Mouse (Mus musculus) spleen, postnatal 10 days (tissue): ENCODE results near the gene Leng8.
A peak's percentile ranks its signal among the peaks of the same experiment; 100 is the strongest.

ENCODE experiments used
- DNase-seq, 2 experiments: peaks; one replicate each; pipeline ENCODE4 v3.0.0; 2021 to 2022; ENCODE audit warnings: low spot score in 2 of 2

The Leng8 gene

DNA sequence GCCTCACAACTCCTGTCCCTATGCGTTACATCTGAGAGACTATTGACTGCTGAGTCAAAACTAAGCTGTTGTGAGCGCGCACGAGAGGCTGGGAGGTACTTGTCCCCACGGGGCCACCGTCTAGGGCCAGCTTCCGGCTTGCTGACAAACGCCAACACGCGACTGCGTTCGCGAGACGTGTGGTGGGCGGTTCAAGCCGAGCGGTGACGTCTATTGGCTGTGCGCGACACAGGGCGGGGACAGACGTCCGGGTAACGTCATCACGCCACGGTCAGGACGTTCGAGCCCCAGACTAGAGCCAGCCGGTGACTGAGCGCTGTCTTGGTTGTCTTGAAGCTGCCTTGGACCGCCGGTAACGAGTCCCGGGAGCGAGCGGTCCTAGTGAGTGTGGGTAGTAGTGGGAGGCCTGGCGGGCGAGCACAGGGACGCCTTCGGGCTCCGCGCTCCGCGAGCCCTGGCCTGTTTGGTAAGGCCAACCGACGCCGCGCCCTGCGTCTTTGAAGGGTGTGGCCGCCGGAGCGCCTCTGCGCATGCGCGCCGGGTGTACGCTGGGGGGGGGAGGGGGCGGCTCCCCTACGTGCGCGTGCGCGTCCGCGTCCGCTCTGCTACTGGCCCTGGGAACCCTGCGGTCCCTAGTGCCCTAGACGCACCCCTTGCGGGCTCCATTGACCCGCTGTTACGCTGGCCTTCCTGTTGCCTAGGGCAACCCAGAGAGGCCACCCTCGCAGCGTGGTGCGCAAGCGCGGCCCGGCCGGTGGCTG lies at the start of gene Leng8:
Gene Leng8, plus strand, starts transcription at position 269 of the 761 bp plus-strand sequence.
- DNase-seq: peak; percentile 98 to 99

DNA sequence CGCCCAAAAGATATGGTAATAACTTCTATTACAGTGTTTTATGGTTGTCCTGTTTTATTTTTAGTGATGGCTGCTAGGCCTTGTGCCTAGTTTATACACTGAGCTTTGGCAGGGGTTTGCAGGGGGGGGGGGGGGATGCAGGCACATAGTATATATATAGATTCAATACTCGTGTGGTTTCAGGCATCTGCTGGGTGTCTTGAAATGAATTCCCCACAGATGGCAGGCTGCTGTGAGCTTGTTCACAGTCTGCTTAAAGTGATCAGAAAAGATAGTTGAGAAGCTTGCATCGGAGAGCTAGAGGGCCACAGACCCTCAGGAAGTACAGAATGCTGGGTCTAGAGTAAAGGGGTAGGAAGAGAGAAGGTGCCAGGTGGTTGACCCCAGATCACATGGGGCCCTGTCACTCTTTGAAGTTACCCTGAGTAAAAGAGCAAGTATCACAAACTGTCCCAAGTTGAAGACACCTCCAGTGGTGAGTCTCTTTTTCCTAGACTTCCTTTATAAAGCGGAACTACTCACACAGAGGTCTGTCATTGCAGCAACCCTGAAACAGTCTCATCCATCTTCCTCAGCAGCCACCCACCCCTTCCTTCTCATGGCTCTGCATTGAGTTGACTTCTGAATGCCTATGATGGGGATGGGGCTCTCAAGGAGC lies 49.5 kb upstream of the Leng8 start:
- DNase-seq: peak in 1 of 2 experiments; percentile 25

DNA sequence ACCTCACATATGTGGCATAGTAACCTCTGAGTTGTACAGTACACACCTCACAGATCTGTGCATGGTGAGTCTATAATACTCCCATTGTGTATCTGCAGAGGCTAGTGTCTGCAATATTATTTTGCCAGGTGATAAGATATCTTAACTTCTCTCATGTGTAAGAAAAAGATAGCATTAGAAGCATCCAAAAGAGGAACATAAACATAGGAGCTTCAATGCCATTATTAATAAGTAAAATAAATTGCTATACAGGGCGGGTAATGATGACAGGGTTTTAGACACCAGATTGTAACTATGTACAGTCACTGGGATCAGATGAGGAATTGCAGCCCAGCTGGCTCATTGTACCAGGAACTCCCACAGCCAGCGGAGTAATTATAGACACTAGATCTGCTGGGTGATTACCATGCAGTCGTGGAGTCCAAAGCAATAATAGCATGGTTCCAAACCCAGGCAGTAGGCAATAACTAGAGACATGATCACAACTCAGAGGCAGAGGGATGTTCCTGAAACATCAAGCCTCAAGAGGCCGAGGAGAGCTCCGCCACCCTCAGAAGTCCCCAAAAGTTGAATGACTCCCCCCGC lies 48.9 kb upstream of the Leng8 start:
- no peak for DNase-seq

DNA sequence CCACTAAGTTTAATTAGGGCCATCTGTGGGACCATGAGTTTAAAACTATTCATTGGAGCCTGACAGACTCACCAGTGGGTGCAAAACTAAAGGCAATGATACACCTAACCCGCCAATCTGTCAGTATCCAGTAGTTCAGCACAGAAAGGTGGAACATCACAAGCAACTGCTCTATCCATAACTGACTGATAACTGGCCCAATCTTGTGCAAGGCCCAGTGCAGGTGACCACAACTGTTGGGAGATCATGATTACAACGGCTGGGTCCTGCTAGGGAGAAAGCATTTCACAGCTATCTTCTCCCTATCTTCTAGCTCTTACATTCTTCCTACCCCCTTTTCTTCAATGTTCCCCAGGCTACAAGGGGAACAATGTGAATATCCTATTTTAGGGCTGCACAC lies 48.2 kb upstream of the Leng8 start:
- DNase-seq: no peak

DNA sequence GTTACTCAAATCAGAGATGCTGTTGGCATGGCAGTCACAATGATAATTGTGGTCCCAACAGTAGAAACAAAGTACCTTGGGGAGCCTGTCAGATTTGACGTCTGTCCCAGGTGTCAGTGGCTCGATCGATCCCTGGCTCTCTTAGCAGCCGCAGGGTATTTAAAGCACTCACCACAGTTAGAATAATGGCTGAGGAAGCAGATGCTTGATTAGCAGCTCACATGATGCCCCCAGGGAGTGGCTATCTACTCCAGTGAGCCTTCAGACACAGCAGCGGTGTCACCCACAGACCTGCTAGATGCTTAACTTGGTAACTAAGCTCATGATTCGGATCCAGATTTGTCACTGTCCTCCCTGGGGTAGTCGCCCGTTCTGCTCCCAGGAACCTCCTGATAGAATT lies 45.7 kb upstream of the Leng8 start:
- peak; percentile 9 to 54 for DNase-seq

DNA sequence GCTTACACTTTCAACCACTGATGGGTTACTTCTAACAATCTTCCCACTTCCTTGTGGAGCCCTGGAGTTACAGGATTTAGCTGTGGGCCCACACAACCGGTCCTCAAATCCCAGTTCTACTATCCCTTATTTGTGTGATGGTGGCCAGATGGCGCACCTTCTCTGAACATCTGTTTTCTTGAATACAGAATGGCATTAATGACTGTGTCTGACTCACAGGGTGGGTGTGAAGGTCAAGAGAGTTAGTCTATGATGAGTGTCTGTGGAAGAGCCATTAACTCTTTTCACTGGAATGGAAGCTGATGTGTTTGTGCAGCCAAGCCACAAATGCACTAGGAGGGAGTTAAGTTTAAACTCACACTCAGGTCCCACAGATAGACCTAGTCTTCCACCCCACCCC lies 38.5 kb upstream of the Leng8 start:
- DNase-seq: no peak

DNA sequence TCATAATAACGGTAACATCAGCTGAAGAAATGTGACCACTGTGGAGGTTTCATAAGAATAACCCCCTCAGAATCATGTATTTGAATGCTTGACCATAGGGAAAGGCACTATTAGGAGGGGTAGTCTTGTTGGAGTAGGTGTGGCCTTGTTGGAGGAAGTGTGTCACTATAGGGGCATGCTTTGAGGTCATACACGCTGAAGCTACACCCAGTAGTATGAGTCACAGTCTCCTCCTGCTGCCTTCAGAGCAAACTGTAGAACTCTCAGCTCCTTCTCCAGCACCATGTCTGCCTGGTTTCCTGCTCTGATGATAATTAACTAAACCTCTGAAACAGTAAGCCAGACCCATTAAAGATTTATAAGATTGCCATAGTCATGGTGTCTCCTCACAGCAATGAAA lies 38.0 kb upstream of the Leng8 start:
- DNase-seq: no peak

DNA sequence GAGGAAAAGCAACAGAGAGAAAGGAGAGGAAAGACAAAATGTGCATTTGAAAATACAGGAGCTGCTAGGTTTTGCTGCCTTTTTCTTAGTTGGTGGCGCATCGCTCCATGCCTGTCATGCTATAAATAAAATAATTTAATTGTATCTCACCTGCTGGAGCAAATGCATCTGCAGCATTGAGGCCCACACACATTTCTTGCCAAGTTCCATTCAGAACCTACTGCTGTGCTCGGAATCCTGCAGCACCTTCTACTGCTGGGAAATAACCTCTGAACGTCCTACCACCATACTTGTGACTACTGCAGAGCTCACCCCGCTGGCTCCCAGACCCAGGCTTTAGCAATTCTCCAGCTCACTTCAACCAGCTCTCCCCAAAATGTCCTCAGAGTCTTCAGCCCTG lies 35.7 kb upstream of the Leng8 start:
- DNase-seq: no peak

DNA sequence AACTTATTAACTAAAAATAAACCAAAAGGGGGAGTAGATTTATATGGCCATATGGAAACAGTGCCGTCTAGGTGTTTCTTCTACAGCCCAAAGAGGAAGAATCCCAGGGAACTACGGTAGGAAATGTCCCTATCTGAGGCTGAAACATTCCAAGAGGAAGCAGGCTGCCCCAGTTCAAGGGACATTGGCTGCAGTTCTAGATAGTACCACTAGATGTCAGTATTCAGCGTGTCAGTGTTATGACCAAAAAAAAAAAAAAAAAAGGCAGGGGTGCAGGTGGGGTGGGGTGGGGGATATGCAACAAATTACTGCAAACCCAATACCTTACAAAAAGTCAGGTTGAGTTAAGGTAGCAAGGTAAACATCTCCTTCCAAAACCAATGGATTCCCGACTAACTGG lies 33.4 kb upstream of the Leng8 start:
- DNase-seq: no peak

DNA sequence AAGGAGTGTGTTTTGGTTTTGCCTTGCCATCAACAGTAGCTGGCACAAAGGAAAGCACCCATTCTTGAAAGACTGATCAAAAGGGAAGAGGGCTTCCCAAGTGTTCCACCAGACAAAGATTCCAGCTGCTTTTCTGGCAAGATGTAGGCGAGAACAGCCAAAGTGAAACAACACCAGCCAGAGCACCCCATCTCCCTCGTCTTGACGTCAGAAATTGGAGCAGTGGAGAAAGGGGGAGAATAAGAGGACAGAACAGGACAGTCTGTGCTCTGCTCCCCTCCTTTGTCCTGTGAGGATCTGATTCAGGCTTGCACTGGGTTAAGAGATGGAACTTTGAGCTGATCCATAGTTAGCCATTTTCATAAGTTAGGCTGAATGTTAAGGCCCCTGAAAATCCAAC lies 25.1 kb upstream of the Leng8 start:
- no peak for DNase-seq

DNA sequence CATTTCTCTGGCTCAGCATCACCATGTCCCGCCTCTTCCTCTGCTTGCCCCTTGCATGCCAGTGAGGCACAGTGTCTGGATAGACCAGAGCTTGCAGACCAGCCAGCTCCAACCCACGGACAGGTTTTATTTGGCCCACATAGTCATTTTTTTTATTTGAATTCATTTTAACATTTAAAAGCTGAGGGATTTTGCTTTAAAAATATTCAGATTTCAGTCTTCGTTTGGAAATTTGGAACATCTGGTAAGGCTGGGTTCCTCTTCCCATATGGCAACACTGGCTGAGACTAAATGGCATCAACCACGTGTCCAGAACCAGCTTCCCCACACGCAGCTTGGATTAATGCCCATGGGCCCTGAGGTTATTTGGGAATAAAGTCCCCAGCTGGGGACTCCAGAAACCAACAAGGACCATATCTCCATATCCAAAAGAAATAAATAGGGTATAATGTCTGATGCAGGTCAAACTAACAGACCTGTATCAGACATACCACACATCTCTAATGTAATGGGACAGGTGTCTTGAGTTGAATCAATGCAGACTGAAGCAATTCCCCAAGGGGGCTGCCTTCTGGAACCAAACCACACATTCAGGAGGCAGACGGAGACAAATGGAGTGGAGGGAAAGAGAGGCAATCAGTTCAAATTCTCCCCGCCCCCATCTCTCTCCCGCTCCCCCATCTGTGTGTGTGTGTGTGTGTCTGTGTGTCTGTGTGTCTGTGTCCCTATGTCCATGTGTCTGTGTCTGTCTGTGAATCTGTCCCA lies 19.6 kb upstream of the Leng8 start:
- DNase-seq: no peak

DNA sequence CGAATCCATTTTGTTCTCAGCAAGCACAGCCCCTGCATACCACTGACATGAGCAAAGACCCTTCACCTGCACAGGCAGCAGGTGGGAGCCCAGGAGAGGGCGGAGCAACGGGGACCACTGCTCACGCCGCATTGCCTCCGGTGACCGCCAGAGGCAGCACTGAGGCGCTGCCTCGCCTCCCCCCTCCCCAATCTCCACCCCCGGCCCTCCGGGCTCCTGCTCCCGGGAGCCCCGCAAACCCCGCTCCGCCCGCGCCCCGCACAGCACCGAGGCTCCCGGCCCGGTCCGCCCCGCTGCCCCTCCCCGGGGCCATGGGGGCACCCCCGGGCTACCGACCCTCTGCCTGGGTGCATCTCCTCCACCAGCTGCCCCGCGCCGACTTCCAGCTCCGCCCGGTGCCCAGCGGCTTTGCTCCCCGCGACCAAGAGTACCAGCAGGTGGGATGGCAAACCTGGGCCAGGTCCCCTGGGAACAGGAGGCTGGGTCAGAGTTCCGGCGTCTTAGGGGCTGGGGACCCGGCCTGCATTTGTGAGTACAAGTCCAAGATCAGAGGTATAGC lies 17.4 kb upstream of the Leng8 start, which contains the start of gene Ttyh1:
Gene Ttyh1, plus strand, starts transcription at position 65 of the 559 bp plus-strand sequence.
- no peak for DNase-seq

DNA sequence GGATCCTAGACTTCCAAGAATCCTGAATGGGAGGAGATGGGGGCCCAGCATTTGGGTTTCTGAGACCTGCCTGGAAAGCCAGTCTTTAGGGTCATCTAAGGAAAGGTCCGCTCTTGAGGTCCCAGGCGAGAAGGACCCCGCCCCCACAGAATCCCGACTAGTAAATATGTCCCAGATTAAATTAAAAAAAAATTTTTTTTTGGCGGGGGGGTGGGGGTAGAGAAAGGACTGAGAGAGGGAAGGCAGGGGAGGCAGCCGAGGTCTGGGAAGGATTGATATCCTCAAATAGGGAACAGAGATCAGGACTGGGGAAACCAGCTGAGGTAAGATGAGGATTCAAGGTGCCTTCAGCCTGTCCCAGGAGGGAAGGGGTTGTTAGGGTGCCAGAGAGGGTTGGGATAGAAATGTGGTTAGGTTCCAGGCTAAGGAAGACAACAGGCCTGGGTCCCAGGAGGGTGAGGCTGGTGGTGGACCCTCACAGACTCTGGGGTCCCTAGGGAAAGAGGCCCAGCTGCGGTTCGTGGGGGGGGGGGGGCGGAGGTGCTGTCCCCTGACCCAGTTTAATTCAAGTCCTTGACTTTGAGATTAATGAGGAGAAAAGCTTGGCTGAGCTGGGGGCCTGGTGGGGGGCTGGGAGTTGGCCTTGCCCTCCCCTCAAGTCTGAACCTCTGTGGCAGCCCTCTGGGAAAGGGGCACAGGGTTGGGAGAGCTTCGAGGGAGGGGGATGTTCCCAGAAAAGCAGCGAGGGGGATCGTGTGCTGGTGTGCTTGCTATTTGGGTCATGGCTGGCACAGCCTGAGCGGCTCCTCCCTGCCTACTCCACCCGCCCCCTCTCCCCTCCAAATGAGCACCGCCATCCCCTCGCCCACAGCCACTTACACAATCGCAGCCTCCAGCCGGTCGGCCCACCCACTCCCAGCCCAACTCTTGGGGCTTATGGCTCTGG lies 16.6 kb upstream of the Leng8 start:
- DNase-seq: no peak

DNA sequence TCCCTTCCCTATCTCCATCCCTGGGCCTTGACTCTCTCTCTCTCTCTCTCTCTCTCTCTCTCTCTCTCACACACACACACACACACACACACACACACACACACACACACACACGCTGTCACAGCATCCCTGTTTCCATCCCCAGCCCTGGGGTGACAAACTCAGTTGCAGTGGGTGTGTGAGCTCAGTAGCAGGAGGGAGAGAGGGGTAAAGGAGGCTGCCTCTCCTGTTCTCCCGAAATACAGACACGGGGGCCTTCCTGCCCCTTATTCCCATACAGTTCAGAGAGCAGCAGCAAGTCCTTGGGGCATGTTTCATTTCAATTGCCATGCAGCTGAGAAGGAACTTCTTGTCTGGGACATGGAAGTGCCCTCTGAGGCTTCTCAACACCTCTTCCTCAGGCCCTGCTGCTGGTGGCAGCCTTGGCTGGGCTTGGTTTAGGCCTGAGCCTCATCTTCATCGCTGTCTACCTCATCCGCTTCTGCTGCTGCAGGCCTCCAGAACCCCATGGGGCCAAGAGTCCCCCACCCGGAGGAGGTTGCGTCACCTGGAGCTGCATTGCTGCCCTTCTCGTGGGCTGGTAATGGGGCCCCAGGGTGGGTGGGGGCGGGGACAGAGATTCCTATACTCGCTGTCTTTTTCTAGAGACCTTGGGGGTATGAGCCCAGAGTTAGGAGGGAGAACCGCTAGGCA lies 14.6 kb upstream of the Leng8 start:
- no peak for DNase-seq

DNA sequence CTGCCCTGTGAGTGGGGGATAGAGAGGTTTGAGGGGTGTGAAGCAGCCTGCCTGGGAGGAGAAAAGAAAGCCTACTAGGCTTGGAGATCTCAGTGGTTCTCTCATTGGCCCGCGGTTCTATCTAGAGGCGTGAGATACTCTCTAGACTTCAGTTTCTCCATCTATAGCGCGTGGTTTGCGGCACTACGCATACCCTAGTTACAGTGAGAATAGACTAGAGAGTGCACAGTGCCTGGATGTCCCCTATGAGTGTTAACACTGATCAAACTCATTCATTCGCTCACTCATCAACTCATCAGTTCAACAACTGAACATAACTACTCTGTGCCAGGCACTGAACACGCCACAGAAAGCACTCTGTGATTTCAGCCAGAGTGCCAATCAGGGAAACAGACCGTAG lies 14.1 kb upstream of the Leng8 start:
- DNase-seq: no peak

DNA sequence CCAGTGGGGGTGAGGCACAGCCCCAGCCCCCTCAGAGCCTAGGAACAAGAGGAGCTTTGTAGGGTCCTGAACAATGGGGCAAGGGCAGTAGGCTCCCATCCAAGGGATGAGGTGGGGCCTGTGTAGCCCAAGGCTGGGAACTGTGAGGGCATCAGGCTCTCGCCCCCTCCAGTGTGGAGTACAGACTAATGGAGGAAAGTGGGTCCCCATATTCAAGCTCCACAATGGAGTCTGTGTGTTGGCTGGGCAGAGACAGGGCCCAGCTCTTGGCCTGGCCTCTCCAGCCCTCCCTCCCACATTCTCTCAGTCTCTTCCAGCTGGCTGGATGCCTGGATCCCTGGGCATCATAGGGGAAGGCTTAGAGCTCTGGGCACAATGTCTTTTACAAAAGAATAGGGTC lies 13.1 kb upstream of the Leng8 start:
- DNase-seq: no peak

DNA sequence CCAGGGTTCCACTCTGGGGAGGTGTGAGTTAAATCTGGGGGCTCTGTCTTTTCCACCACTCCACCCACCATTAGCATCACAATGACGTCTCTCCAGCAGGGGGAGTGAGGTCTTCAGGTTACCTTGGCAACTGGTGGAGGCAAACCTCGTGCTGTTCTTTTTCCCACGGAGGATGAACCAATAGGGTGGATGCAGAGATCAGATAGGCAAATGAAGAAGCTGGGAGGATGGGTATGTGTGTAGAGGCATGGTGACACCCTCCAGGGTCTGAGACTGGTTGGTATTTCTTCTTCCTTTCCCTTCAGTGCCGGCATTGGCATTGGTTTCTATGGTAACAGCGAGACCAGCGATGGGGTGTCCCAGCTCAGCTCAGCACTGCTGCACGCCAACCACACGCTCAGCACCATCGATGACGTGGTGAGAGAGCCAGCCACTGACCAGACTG lies 12.5 kb upstream of the Leng8 start:
- DNase-seq: no peak

DNA sequence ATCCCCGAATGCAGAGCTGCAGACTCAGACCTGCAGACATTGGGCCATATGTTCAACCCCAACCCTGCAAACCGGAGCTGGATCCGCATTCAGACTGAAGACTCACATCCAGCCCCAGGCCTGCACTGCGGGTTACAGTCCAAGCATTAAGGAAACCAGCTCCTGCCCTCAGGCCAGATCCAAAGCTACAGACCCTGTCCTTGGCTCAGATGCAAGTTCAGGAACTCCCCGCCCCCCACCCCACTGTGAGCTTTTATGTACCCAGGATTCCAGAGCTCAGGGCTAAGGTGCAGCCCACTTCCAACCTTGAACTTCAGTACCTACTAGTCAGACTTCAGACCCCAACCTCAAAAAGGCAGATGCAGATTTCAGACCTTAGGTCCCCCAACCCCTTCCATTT lies 12.0 kb upstream of the Leng8 start:
- no peak for DNase-seq

DNA sequence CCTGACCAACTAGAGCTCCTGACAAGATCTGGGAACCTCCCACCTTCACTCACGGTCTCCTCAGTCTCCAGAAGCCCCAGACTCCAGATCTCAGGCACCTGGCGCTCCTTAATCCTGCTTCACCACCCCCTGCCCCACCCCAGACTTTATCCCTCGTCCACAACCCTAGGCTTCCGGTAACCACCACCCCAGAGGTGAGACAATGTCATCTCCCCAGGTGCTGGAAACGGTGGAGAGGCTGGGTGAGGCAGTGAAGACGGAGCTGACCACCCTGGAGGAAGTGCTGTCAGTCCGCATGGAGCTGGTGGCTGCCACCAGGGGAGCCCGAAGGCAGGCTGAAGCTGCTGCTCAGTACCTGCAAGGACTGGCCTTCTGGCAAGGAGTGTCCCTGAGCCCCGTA lies 11.5 kb upstream of the Leng8 start:
- DNase-seq: no peak
